In genomic region chr13:29653407-29653806, GRCm38 (mm10) we compare ENCODE assay signal across 23 mouse cellular contexts.
DNase-seq lines count a peak whose midpoint lies in the region; ATAC-seq lines count a peak whose summit lies in the region.
"Had no signal": no experiment of that assay in that cellular context is flagged by ENCODE, and none has a peak within 500 bp of the region (broad histone marks: within the 10 kb centered on the region; RNA-seq: fewer than 3 reads in every experiment).

No protein-coding gene starts in this region.

- peak; percentile 76 for DNase-seq in heart, adult 11 months
- DNase-seq in heart, adult 9 months (ENCODE audit: low spot score in 2 of 2): no peak
- no peak for DNase-seq in lung, postnatal 14 days
- DNase-seq in kidney, postnatal 36 days: peak; percentile 69 to 73
- DNase-seq in ovary, adult 18-20 months (ENCODE audit: low spot score): no peak
- DNase-seq in spleen, adult 12 weeks (ENCODE audit: low spot score): no peak
- DNase-seq: adrenal gland, adult 8-10 months; cerebellum, adult 2 months; cerebellum, postnatal 36 days; embryo, embryonic 11 days; retina, postnatal 1 day; right cerebral cortex, postnatal 25 days; thymus, postnatal 25 days had no signal

- peak overlapping the region; percentile 64 for H3K27ac ChIP-seq in lung, embryonic 16.5 days (ENCODE audit: low read length)
- no peak overlapping the region for H3K27ac ChIP-seq in kidney, embryonic 15.5 days
- H3K27ac ChIP-seq: embryonic facial prominence, embryonic 13.5 days; forebrain, embryonic 12.5 days; heart, embryonic 10.5 days; hindbrain, embryonic 15.5 days; macrophage; midbrain, embryonic 15.5 days; neural tube, embryonic 12.5 days had no signal

- no peaks in the 10 kb centered on the region for H3K36me3 ChIP-seq in lung, embryonic 16.5 days (ENCODE audit: control insufficient read depth, insufficient read depth, low read length)
- no peaks in the 10 kb centered on the region for H3K36me3 ChIP-seq in kidney, embryonic 15.5 days
- H3K36me3 ChIP-seq: embryonic facial prominence, embryonic 13.5 days; forebrain, embryonic 12.5 days; heart, embryonic 10.5 days; hindbrain, embryonic 15.5 days; midbrain, embryonic 15.5 days; neural tube, embryonic 12.5 days had no signal

- 79% methylated on average over 4 of the region's 4 CpGs for WGBS in lung, embryonic 16.5 days
- WGBS in kidney, embryonic 15.5 days: 56% methylated on average over 4 of the region's 4 CpGs

- no peak overlapping the region for H3K9ac ChIP-seq in lung, embryonic 16.5 days (ENCODE audit: low read length)
- no peak overlapping the region for H3K9ac ChIP-seq in kidney, embryonic 15.5 days
- H3K9ac ChIP-seq: embryonic facial prominence, embryonic 13.5 days; forebrain, embryonic 12.5 days; hindbrain, embryonic 15.5 days; midbrain, embryonic 15.5 days; neural tube, embryonic 12.5 days had no signal

- H3K4me3 ChIP-seq in lung, embryonic 16.5 days (ENCODE audit: low read length): no peak overlapping the region
- no peak overlapping the region for H3K4me3 ChIP-seq in kidney, embryonic 15.5 days (replicated peaks)
- H3K4me3 ChIP-seq: embryonic facial prominence, embryonic 13.5 days; erythroblast, embryonic 14.5 days; forebrain, embryonic 12.5 days; heart, embryonic 10.5 days; hindbrain, embryonic 15.5 days; midbrain, embryonic 15.5 days; neural tube, embryonic 12.5 days had no signal

- ATAC-seq in lung, embryonic 16.5 days (ENCODE audit: low read depth): no peak
- ATAC-seq in kidney, embryonic 15.5 days (replicated peaks; ENCODE audit: low FRiP score): peak; percentile 75; the same call in 1 of the 2 replicates
- ATAC-seq: midbrain, embryonic 15.5 days had no signal

- no peaks in the 10 kb centered on the region; the same call in 1 of the 2 replicates for H3K4me1 ChIP-seq in lung, embryonic 16.5 days (replicated peaks; ENCODE audit: control insufficient read depth, insufficient read depth, low read length)
- H3K4me1 ChIP-seq in kidney, embryonic 15.5 days: 0 out of 2 replicates have a peak, but pooled peaks cover 3% of the 10 kb centered on the region
- H3K4me1 ChIP-seq: forebrain, embryonic 12.5 days; hindbrain, embryonic 15.5 days; midbrain, embryonic 15.5 days; neural tube, embryonic 12.5 days had no signal

- H3K9me3 ChIP-seq in lung, embryonic 16.5 days (ENCODE audit: control insufficient read depth, low read length): no peaks in the 10 kb centered on the region
- H3K9me3 ChIP-seq in kidney, embryonic 15.5 days (replicated peaks): no peaks in the 10 kb centered on the region
- H3K9me3 ChIP-seq: embryonic facial prominence, embryonic 13.5 days; forebrain, embryonic 12.5 days; heart, embryonic 10.5 days; hindbrain, embryonic 15.5 days; midbrain, embryonic 15.5 days; neural tube, embryonic 12.5 days had no signal

- no peaks in the 10 kb centered on the region for H3K27me3 ChIP-seq in lung, embryonic 16.5 days (ENCODE audit: control insufficient read depth, insufficient read depth, low read depth, low read length)
- H3K27me3 ChIP-seq in kidney, embryonic 15.5 days: no peaks in the 10 kb centered on the region
- H3K27me3 ChIP-seq: embryonic facial prominence, embryonic 13.5 days; forebrain, embryonic 12.5 days; hindbrain, embryonic 15.5 days; midbrain, embryonic 15.5 days; neural tube, embryonic 12.5 days had no signal

- H3K4me2 ChIP-seq in lung, embryonic 16.5 days (ENCODE audit: low read depth, low read length): no peak overlapping the region
- H3K4me2 ChIP-seq in kidney, embryonic 15.5 days: no peak overlapping the region
- H3K4me2 ChIP-seq: embryonic facial prominence, embryonic 13.5 days; forebrain, embryonic 12.5 days; hindbrain, embryonic 15.5 days; midbrain, embryonic 15.5 days; neural tube, embryonic 12.5 days had no signal

Comparison
In these comparisons a context has a peak if more than half of its experiments do, and no peak if none do; other contexts are left out.
1. DNase-seq: peak in heart, adult 11 months (single experiment) and kidney, postnatal 36 days (2 of 2); none in heart, adult 9 months (0 of 2), lung, postnatal 14 days (single experiment), ovary, adult 18-20 months (single experiment) and spleen, adult 12 weeks (single experiment).